Mouse (Mus musculus): ENCODE data around the gene Gm28539. TPM values are rescaled to one million over a fixed set of nuclear protein-coding genes. Genes with fewer than 3 reads are reported as not detected.
"Not testable (repeated sequence)": the region's sequence is repeated elsewhere in the genome, so short reads cannot be mapped to it uniquely, and the experiment has no call there.

Gm28539 gene
- polyA plus RNA-seq, 1 experiment from 2014 or later, result not detected

- no peak overlapping the region for H3K27ac ChIP-seq (ENCODE audit: low read depth, low read length)
- ATAC-seq (ENCODE audit: insufficient read depth, low FRiP score, low TSS enrichment), result no peak
- no peak overlapping the region for H3K4me2 ChIP-seq (ENCODE audit: low read depth)
- H3K27me3 ChIP-seq (ENCODE audit: control insufficient read depth, insufficient read depth, low read length), result no peaks in the 10 kb centered on the region
- no peaks in the 10 kb centered on the region for H3K4me1 ChIP-seq (ENCODE audit: control insufficient read depth, insufficient read depth, low read length)
- no peak overlapping the region for H3K9ac ChIP-seq (ENCODE audit: low read length)
- DNase-seq (ENCODE audit: low spot score), result no peak
- no peak overlapping the region for H3K4me3 ChIP-seq (ENCODE audit: low read depth, low read length)
- peaks cover 27% of the 10 kb centered on the region for H3K36me3 ChIP-seq (ENCODE audit: control insufficient read depth, insufficient read depth, low read length)
- peaks cover 14% of the 10 kb centered on the region for H3K9me3 ChIP-seq (ENCODE audit: control insufficient read depth, low read length)
Measured at GRCm38 (mm10) chr16:18963486-18963885, 127.1 kb downstream of the Gm28539 start.

GRCm38 (mm10) chr16:18969420-18970128 lies 133.2 kb downstream of the Gm28539 start:
- no peak for ATAC-seq (ENCODE audit: insufficient read depth, low FRiP score, low TSS enrichment)

DNA sequence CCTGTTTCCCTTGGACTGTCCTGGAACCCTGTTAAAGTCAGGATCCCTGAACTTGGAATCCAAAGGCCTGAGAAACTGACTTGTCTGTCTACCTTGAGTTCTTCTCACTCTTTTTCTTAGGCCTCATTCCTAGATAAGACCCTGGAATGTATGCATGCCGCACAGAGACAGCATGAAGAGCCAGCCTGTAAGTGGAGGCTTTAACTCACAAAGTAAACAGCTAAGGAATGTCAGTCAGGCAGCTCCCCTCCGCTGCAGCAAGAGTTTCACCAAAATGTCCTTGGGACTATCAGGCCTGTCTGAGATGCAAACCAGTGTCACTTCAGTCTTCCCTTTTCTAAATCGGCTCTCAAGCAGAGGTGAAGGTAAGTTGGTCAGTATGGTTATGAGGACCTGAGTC lies 134.5 kb downstream of the Gm28539 start:
- Histone ChIP-seq H3K4me2 (ENCODE audit: low read depth) (no peak overlapping the region), H3K9ac (ENCODE audit: low read length) (no peak overlapping the region), H3K4me3 (ENCODE audit: low read depth, low read length) (no peak overlapping the region), H3K27me3 (ENCODE audit: control insufficient read depth, insufficient read depth, low read length) (no peaks in the 10 kb centered on the region), H3K27ac (ENCODE audit: low read depth, low read length) (no peak overlapping the region), H3K4me1 (ENCODE audit: control insufficient read depth, insufficient read depth, low read length) (no peaks in the 10 kb centered on the region), H3K36me3 (ENCODE audit: control insufficient read depth, insufficient read depth, low read length) (peaks cover 14% of the 10 kb centered on the region), H3K9me3 (ENCODE audit: control insufficient read depth, low read length) (no peaks in the 10 kb centered on the region)
- ATAC-seq (ENCODE audit: insufficient read depth, low FRiP score, low TSS enrichment), result no peak
- no peak for DNase-seq (ENCODE audit: low spot score)
- 90% methylated on average over 3 of the region's 3 CpGs for WGBS

More at GRCm38 (mm10) chr16:18969420-18970128, 133.2 kb downstream of the Gm28539 start:
- 95% methylated on average over 9 of the region's 9 CpGs for WGBS
- peaks cover 18% of the 10 kb centered on the region for H3K36me3 ChIP-seq (ENCODE audit: control insufficient read depth, insufficient read depth, low read length)
- peaks cover 3% of the 10 kb centered on the region; the same call in 1 of the 2 replicates for H3K9me3 ChIP-seq (ENCODE audit: control insufficient read depth, low read length)
- H3K4me3 ChIP-seq (ENCODE audit: low read depth, low read length), result no peak overlapping the region
- H3K27me3 ChIP-seq (ENCODE audit: control insufficient read depth, insufficient read depth, low read length), result no peaks in the 10 kb centered on the region
- no peak overlapping the region for H3K27ac ChIP-seq (ENCODE audit: low read depth, low read length)
- no peak for DNase-seq (ENCODE audit: low spot score)
- H3K4me1 ChIP-seq (ENCODE audit: control insufficient read depth, insufficient read depth, low read length), result no peaks in the 10 kb centered on the region
- no peak overlapping the region for H3K4me2 ChIP-seq (ENCODE audit: low read depth)
- H3K9ac ChIP-seq (ENCODE audit: low read length), result no peak overlapping the region

DNA sequence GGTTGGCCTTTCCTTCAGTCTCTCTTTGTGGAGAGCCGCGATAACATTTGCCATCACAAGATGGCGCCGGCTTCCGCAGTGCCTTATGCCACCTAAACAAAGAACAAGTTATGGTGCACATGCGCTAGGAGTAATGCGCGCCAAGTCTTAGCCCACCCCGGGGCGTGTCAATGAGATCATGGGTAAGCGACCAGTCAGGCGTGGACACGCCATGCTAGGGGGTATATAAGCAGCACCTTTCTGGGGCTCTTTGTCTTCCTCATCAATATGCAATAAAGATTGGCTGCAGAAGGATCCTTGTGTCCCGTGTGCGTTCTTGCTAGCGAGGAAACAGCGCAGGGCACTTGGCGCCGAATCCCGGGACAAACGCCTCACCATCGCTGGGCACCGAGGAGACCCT lies 139.3 kb downstream of the Gm28539 start:
- H3K4me3 ChIP-seq (ENCODE audit: low read depth, low read length); ATAC-seq (ENCODE audit: insufficient read depth, low FRiP score, low TSS enrichment); H3K36me3 ChIP-seq (ENCODE audit: control insufficient read depth, insufficient read depth, low read length); H3K4me2 ChIP-seq (ENCODE audit: low read depth); DNase-seq (ENCODE audit: low spot score); H3K9me3 ChIP-seq (ENCODE audit: control insufficient read depth, low read length); H3K4me1 ChIP-seq (ENCODE audit: control insufficient read depth, insufficient read depth, low read length); H3K27me3 ChIP-seq (ENCODE audit: control insufficient read depth, insufficient read depth, low read length); H3K27ac ChIP-seq (ENCODE audit: low read depth, low read length); H3K9ac ChIP-seq (ENCODE audit: low read length): not testable (repeated sequence)
- WGBS, result 86% methylated on average over 23 of the region's 23 CpGs

- Histone ChIP-seq H3K27ac (ENCODE audit: low read depth, low read length) (no peak overlapping the region), H3K36me3 (ENCODE audit: control insufficient read depth, insufficient read depth, low read length) (no peaks in the 10 kb centered on the region), H3K4me1 (ENCODE audit: control insufficient read depth, insufficient read depth, low read length) (no peaks in the 10 kb centered on the region), H3K9ac (ENCODE audit: low read length) (no peak overlapping the region), H3K4me2 (ENCODE audit: low read depth) (no peak overlapping the region), H3K9me3 (ENCODE audit: control insufficient read depth, low read length) (peaks cover 3% of the 10 kb centered on the region; the same call in 1 of the 2 replicates), H3K4me3 (ENCODE audit: low read depth, low read length) (no peak overlapping the region), H3K27me3 (ENCODE audit: control insufficient read depth, insufficient read depth, low read length) (no peaks in the 10 kb centered on the region)
- ATAC-seq (ENCODE audit: insufficient read depth, low FRiP score, low TSS enrichment) (0 out of 2 replicates have a peak, but pooled peaks have one; percentile 35), DNase-seq (ENCODE audit: low spot score) (no peak)
- 68% methylated on average over 16 of the region's 23 CpGs for WGBS
Measured at GRCm38 (mm10) chr16:18976315-18976714, 139.9 kb downstream of the Gm28539 start.

GRCm38 (mm10) chr16:18986381-18986780 lies 150.0 kb downstream of the Gm28539 start:
- no peak overlapping the region for H3K4me3 ChIP-seq (ENCODE audit: low read depth, low read length)
- no peaks in the 10 kb centered on the region for H3K4me1 ChIP-seq (ENCODE audit: control insufficient read depth, insufficient read depth, low read length)
- no peak overlapping the region for H3K9ac ChIP-seq (ENCODE audit: low read length)
- 85% methylated on average over 3 of the region's 3 CpGs for WGBS
- no peaks in the 10 kb centered on the region for H3K36me3 ChIP-seq (ENCODE audit: control insufficient read depth, insufficient read depth, low read length)
- no peaks in the 10 kb centered on the region for H3K9me3 ChIP-seq (ENCODE audit: control insufficient read depth, low read length)
- DNase-seq (ENCODE audit: low spot score) (no peak), ATAC-seq (ENCODE audit: insufficient read depth, low FRiP score, low TSS enrichment) (no peak)
- no peak overlapping the region for H3K27ac ChIP-seq (ENCODE audit: low read depth, low read length)
- no peak overlapping the region for H3K4me2 ChIP-seq (ENCODE audit: low read depth)
- no peaks in the 10 kb centered on the region for H3K27me3 ChIP-seq (ENCODE audit: control insufficient read depth, insufficient read depth, low read length)

- no peaks in the 10 kb centered on the region for H3K27me3 ChIP-seq (ENCODE audit: control insufficient read depth, insufficient read depth, low read length)
- H3K36me3 ChIP-seq (ENCODE audit: control insufficient read depth, insufficient read depth, low read length), result no peaks in the 10 kb centered on the region
- H3K9me3 ChIP-seq (ENCODE audit: control insufficient read depth, low read length), result no peaks in the 10 kb centered on the region
- H3K4me1 ChIP-seq (ENCODE audit: control insufficient read depth, insufficient read depth, low read length), result no peaks in the 10 kb centered on the region
- no peak for ATAC-seq (ENCODE audit: insufficient read depth, low FRiP score, low TSS enrichment)
- no peak overlapping the region for H3K4me3 ChIP-seq (ENCODE audit: low read depth, low read length)
- H3K27ac ChIP-seq (ENCODE audit: low read depth, low read length), result no peak overlapping the region
- no peak for DNase-seq (ENCODE audit: low spot score)
- no peak overlapping the region for H3K4me2 ChIP-seq (ENCODE audit: low read depth)
- no peak overlapping the region for H3K9ac ChIP-seq (ENCODE audit: low read length)
- 89% methylated on average over 5 of the region's 5 CpGs for WGBS
Measured at GRCm38 (mm10) chr16:18986860-18987259, 150.5 kb downstream of the Gm28539 start.

DNA sequence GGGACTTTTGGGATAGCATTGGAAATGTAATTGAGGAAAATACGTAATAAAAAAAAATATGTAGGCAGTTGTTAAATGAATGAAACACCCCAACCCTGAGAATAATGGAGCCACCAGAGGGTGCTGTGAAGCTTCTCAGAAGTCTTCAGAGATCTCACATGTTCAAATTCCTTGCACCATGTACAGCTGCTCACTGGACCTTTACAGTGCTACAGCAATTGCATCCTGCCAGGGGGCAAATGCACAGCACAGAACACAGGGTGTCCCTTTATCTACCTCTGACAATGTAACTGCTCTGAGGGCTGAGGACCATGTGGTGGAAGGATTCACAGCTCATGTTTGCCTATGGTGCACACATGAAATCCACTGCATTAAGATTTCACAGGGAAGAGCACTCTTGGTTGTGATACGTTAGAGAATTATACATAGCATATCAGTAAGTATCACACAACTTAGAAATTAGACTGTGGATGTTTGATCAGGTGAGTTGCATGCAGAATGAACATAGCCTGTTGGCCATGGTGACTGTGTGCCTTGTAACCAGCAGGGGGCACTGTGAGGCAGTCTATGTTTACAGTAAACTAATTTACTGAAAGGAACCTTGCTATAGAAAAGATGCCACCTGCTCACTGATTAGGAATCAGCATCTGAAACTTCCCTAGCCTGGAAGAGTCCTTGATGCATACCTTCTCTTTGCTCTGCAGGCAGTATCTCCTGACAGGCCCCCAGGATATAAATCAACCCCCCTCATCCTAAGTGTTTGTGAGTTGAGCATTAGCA lies 166.4 kb downstream of the Gm28539 start:
- H3K9me3 ChIP-seq (ENCODE audit: control insufficient read depth, low read length); H3K4me3 ChIP-seq (ENCODE audit: low read depth, low read length); H3K27me3 ChIP-seq (ENCODE audit: control insufficient read depth, insufficient read depth, low read length); H3K4me2 ChIP-seq (ENCODE audit: low read depth); H3K4me1 ChIP-seq (ENCODE audit: control insufficient read depth, insufficient read depth, low read length); H3K9ac ChIP-seq (ENCODE audit: low read length); ATAC-seq (ENCODE audit: insufficient read depth, low FRiP score, low TSS enrichment); DNase-seq (ENCODE audit: low spot score); H3K36me3 ChIP-seq (ENCODE audit: control insufficient read depth, insufficient read depth, low read length); H3K27ac ChIP-seq (ENCODE audit: low read depth, low read length): not testable (repeated sequence)
- WGBS, result 53% methylated on average over 2 of the region's 2 CpGs

GRCm38 (mm10) chr16:19003757-19004156 lies 167.4 kb downstream of the Gm28539 start:
- ATAC-seq (ENCODE audit: insufficient read depth, low FRiP score, low TSS enrichment), result no peak

More at GRCm38 (mm10) chr16:19003757-19004156, 167.4 kb downstream of the Gm28539 start:
- no peaks in the 10 kb centered on the region for H3K4me1 ChIP-seq (ENCODE audit: control insufficient read depth, insufficient read depth, low read length)
- H3K9me3 ChIP-seq (ENCODE audit: control insufficient read depth, low read length), result no peaks in the 10 kb centered on the region
- H3K27ac ChIP-seq (ENCODE audit: low read depth, low read length), result no peak overlapping the region
- DNase-seq (ENCODE audit: low spot score), result no peak
- WGBS, result 89% methylated on average over 1 of the region's 1 CpGs
- H3K4me3 ChIP-seq (ENCODE audit: low read depth, low read length), result no peak overlapping the region
- H3K27me3 ChIP-seq (ENCODE audit: control insufficient read depth, insufficient read depth, low read length), result no peaks in the 10 kb centered on the region
- no peak overlapping the region for H3K4me2 ChIP-seq (ENCODE audit: low read depth)
- H3K9ac ChIP-seq (ENCODE audit: low read length), result no peak overlapping the region
- no peaks in the 10 kb centered on the region for H3K36me3 ChIP-seq (ENCODE audit: control insufficient read depth, insufficient read depth, low read length)

Measured in neural tube, embryonic 11.5 days (tissue).